ENCODE assay signal across 9 mouse cellular contexts in genomic region chr7:34317901-34318476, GRCm38 (mm10). TPM values are rescaled to one million over a fixed set of nuclear protein-coding genes. Genes with fewer than 3 reads are reported as not detected.
DNase-seq lines count a peak whose midpoint lies in the region; ATAC-seq lines count a peak whose summit lies in the region.
"Had no signal": no experiment of that assay in that cellular context is flagged by ENCODE, and none has a peak within 500 bp of the region (broad histone marks: within the 10 kb centered on the region; RNA-seq: fewer than 3 reads in every experiment).

No protein-coding gene starts in this region.

- no peaks in the 10 kb centered on the region for H3K9me3 ChIP-seq in hindbrain, embryonic 16.5 days (ENCODE audit: control insufficient read depth, low read length)
- H3K9me3 ChIP-seq in hindbrain, embryonic 11.5 days (ENCODE audit: control insufficient read depth, low read length), result no peaks in the 10 kb centered on the region
- no peaks in the 10 kb centered on the region for H3K9me3 ChIP-seq in neural tube, embryonic 14.5 days (ENCODE audit: control insufficient read depth, low read length)

- peak overlapping the region; percentile 54; the same call in 1 of the 2 replicates for H3K27ac ChIP-seq in hindbrain, embryonic 16.5 days (ENCODE audit: low read depth, low read length)
- no peak overlapping the region for H3K27ac ChIP-seq in hindbrain, embryonic 11.5 days (ENCODE audit: low read depth, low read length)
- peak overlapping the region; percentile 16; the same call in 1 of the 2 replicates for H3K27ac ChIP-seq in neural tube, embryonic 14.5 days (ENCODE audit: low read depth, low read length)
- H3K27ac ChIP-seq: macrophage had no signal

- DNase-seq in hindbrain, embryonic 11.5 days (ENCODE audit: low spot score), result no peak
- DNase-seq in 3T3-L1 (ENCODE audit: low read depth, low spot score), result peak; percentile 88
- DNase-seq in fibroblast of lung, adult 2 months (ENCODE audit: low read depth), result peak; percentile 94
- DNase-seq in heart, postnatal 4 days, result peak; percentile 72
- DNase-seq in thymus, postnatal 36 days, result no peak

- no peak overlapping the region for H3K4me2 ChIP-seq in hindbrain, embryonic 16.5 days (ENCODE audit: low read length)
- H3K4me2 ChIP-seq in hindbrain, embryonic 11.5 days (replicated peaks; ENCODE audit: low read depth, low read length), result no peak overlapping the region
- H3K4me2 ChIP-seq in neural tube, embryonic 14.5 days (ENCODE audit: low read depth, low read length), result no peak overlapping the region

- 0 out of 2 replicates have a peak, but pooled peaks have one; percentile 32 for ATAC-seq in hindbrain, embryonic 16.5 days
- ATAC-seq in hindbrain, embryonic 11.5 days (ENCODE audit: low FRiP score), result no peak
- no peak for ATAC-seq in neural tube, embryonic 14.5 days (ENCODE audit: low read depth)
- no peak for ATAC-seq in erythroid progenitor cell, adult 5-6 weeks (replicated peaks; ENCODE audit: low FRiP score, poor library complexity, severe bottlenecking)

- no peak overlapping the region for H3K9ac ChIP-seq in hindbrain, embryonic 16.5 days (ENCODE audit: low read depth, low read length)
- H3K9ac ChIP-seq in hindbrain, embryonic 11.5 days (ENCODE audit: low read depth, low read length), result no peak overlapping the region
- no peak overlapping the region for H3K9ac ChIP-seq in neural tube, embryonic 14.5 days (replicated peaks; ENCODE audit: low read depth, low read length)

- H3K36me3 ChIP-seq in hindbrain, embryonic 16.5 days (ENCODE audit: control insufficient read depth, insufficient read depth, low read length), result no peaks in the 10 kb centered on the region
- no peaks in the 10 kb centered on the region for H3K36me3 ChIP-seq in hindbrain, embryonic 11.5 days (ENCODE audit: control insufficient read depth, insufficient read depth, low read length)
- H3K36me3 ChIP-seq in neural tube, embryonic 14.5 days (ENCODE audit: control insufficient read depth, insufficient read depth, low read length), result no peaks in the 10 kb centered on the region

- H3K4me3 ChIP-seq in hindbrain, embryonic 16.5 days (ENCODE audit: low read length), result no peak overlapping the region
- no peak overlapping the region for H3K4me3 ChIP-seq in hindbrain, embryonic 11.5 days (ENCODE audit: low read depth, low read length)
- H3K4me3 ChIP-seq in neural tube, embryonic 14.5 days (ENCODE audit: low read depth, low read length), result no peak overlapping the region

- 44% methylated on average over 7 of the region's 7 CpGs for WGBS in hindbrain, embryonic 16.5 days
- WGBS in hindbrain, embryonic 11.5 days, result 70% methylated on average over 7 of the region's 7 CpGs
- 58% methylated on average over 7 of the region's 7 CpGs for WGBS in neural tube, embryonic 14.5 days

- H3K4me1 ChIP-seq in hindbrain, embryonic 16.5 days (ENCODE audit: control insufficient read depth, insufficient read depth, low read depth, low read length), result peaks cover 2% of the 10 kb centered on the region; the same call in 1 of the 2 replicates
- no peaks in the 10 kb centered on the region for H3K4me1 ChIP-seq in hindbrain, embryonic 11.5 days (replicated peaks; ENCODE audit: control insufficient read depth, insufficient read depth, low read length)
- H3K4me1 ChIP-seq in neural tube, embryonic 14.5 days (ENCODE audit: control insufficient read depth, insufficient read depth, low read length), result no peaks in the 10 kb centered on the region

- no peaks in the 10 kb centered on the region for H3K27me3 ChIP-seq in hindbrain, embryonic 16.5 days (replicated peaks; ENCODE audit: control insufficient read depth, insufficient read depth, low read length)
- no peaks in the 10 kb centered on the region for H3K27me3 ChIP-seq in hindbrain, embryonic 11.5 days (ENCODE audit: control insufficient read depth, insufficient read depth, low read length)
- no peaks in the 10 kb centered on the region for H3K27me3 ChIP-seq in neural tube, embryonic 14.5 days (ENCODE audit: control insufficient read depth, insufficient read depth, low read length)

RNA-seq across cellular contexts. Expression of gene 4931406P16Rik, which starts 4.6 kb away (rescaled TPM):
- 27.4 and 33.8 TPM in 2 replicates for polyA plus RNA-seq in hindbrain, embryonic 16.5 days (2015; fragmentation: Nextera tagmentation; extraction: Ambion mirVana)
- polyA plus RNA-seq in hindbrain, embryonic 11.5 days (2014; fragmentation: Nextera tagmentation; extraction: Ambion mirVana), result 28.5 and 40.3 TPM in 2 replicates
- total RNA-seq in heart, postnatal 4 days (2021), result 10 to 100 TPM; 85.5 to 89.9 TPM
- 42.5 and 44.1 TPM in 2 replicates for polyA plus RNA-seq in neural tube, embryonic 14.5 days (2014; fragmentation: Nextera tagmentation; extraction: Ambion mirVana)
- total RNA-seq in erythroid progenitor cell, adult 5-6 weeks (2015; ENCODE audit: low replicate concordance), result 44.0 and 52.8 TPM in 2 replicates
- total RNA-seq in erythroid progenitor cell, adult 5-6 weeks (2017; ENCODE audit: low replicate concordance), result 32.6 and 35.5 TPM in 2 replicates

Comparison
In these comparisons a context has a peak if more than half of its experiments do, and no peak if none do; other contexts are left out.
1. DNase-seq: peak in 3T3-L1 (single experiment), fibroblast of lung, adult 2 months (single experiment) and heart, postnatal 4 days (single experiment); none in hindbrain, embryonic 11.5 days (single experiment) and thymus, postnatal 36 days (0 of 2).